Mouse (Mus musculus) hindbrain, embryonic 13.5 days (tissue): ENCODE data around the gene Rtn1. TPM values are rescaled to one million over a fixed set of nuclear protein-coding genes. Genes with fewer than 3 reads are reported as not detected.

ENCODE experiments used
- ATAC-seq: fragments of 200-750 bp; cut with Nextera tagmentation; 2 replicates; pipeline ENCODE4 v1.8.0; 2017; ENCODE audit warnings: moderate TSS enrichment; ENCODE audit not compliant: low FRiP score
- H3K27ac ChIP-seq: fragments of 300-500 bp; sonication (generic); 2 replicates; pipeline ENCODE4 v1.5.1; 2015; ENCODE audit warnings: inconsistent platforms, mild to moderate bottlenecking, moderate library complexity
- H3K27me3 ChIP-seq: fragments of 300-500 bp; sonication (generic); 2 replicates; pipeline ENCODE4 v1.6.1; 2015; ENCODE audit warnings: mild to moderate bottlenecking, inconsistent platforms
- H3K36me3 ChIP-seq: fragments of 300-500 bp; sonication (generic); 2 replicates; pipeline ENCODE4 v1.6.1; 2015; ENCODE audit warnings: mild to moderate bottlenecking, inconsistent platforms
- H3K4me1 ChIP-seq: fragments of 300-500 bp; sonication (generic); replicated peaks from 2 replicates; pipeline ENCODE4 v1.6.1; 2015; ENCODE audit warnings: inconsistent platforms
- H3K4me2 ChIP-seq: fragments of 300-500 bp; sonication (generic); 2 replicates; pipeline ENCODE4 v1.6.1; 2015; ENCODE audit warnings: inconsistent platforms, mild to moderate bottlenecking, moderate library complexity
- H3K4me3 ChIP-seq: fragments of 300-500 bp; sonication (generic); 2 replicates; pipeline ENCODE4 v1.5.1; 2015; ENCODE audit warnings: mild to moderate bottlenecking, inconsistent platforms
- H3K9ac ChIP-seq: fragments of 300-500 bp; sonication (generic); 2 replicates; pipeline ENCODE4 v1.6.1; 2015; ENCODE audit warnings: mild to moderate bottlenecking, inconsistent platforms
- H3K9me3 ChIP-seq: fragments of 300-500 bp; sonication (generic); 2 replicates; pipeline ENCODE4 v1.6.1; 2016; ENCODE audit warnings: inconsistent platforms
- WGBS: fragments of 180-500 bp; shearing (Covaris S2); methylation state at CpG from one replicate; pipeline ENCODE4 v1.1.7; 2015; 5-methylcytosine and 5-hydroxymethylcytosine counted together
- polyA plus RNA-seq: library from polyadenylated mRNA; unstranded; fragments of >200 nt; fragmentation: Nextera tagmentation; extraction: Ambion mirVana; gene quantifications from 2 replicates; pipeline ENCODE4 v1.2.1, GENCODE M21; 2015

The Rtn1 gene
- polyA plus RNA-seq, 1 experiment from 2014 or later = 2,446 TPM

- ATAC-seq = no peak
- 74% methylated on average over 8 of the region's 8 CpGs for WGBS
- H3K4me2 ChIP-seq = peak overlapping the region; percentile 21; the same call in 1 of the 2 replicates
- H3K27me3 ChIP-seq = no peaks in the 10 kb centered on the region
- H3K9ac ChIP-seq = no peak overlapping the region; the same call in 1 of the 2 replicates
- H3K4me3 ChIP-seq = no peak overlapping the region
- H3K27ac ChIP-seq = no peak overlapping the region
- peaks cover 84% of the 10 kb centered on the region for H3K4me1 ChIP-seq
- peaks cover 22% of the 10 kb centered on the region for H3K36me3 ChIP-seq
- H3K9me3 ChIP-seq = no peaks in the 10 kb centered on the region
Measured at GRCm38 (mm10) chr12:72229451-72230196, 179.2 kb downstream of the Rtn1 start.

DNA sequence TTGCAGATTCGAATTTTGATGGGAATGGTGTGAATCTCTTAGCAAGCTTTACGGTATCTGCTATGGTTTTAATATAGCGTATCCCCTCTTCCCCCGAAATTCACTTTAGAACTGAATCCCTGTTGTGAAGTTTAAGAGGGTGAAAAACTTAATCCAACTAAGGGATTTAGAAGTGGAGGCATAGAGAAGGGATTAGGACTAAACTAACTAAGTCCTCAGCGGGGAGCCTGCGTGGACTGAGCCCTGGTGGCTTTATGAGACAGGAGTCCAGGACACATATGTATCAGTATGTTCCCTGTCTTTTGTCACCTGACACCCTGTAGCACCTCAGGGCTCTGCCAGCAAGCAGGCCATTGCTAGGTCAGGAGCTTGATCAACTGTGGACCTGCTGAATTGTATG is 181.1 kb downstream of the Rtn1 start:
- 92% methylated on average over 6 of the region's 6 CpGs for WGBS

GRCm38 (mm10) chr12:72225371-72225770 is 183.5 kb downstream of the Rtn1 start:
- Histone ChIP-seq H3K27ac (no peak overlapping the region), H3K36me3 (peaks cover 62% of the 10 kb centered on the region), H3K4me2 (no peak overlapping the region), H3K9me3 (no peaks in the 10 kb centered on the region), H3K27me3 (no peaks in the 10 kb centered on the region), H3K9ac (no peak overlapping the region), H3K4me1 (peaks cover 55% of the 10 kb centered on the region), H3K4me3 (no peak overlapping the region)
- 94% methylated on average over 3 of the region's 3 CpGs for WGBS
- ATAC-seq = no peak

More for the DNA sequence above, 181.1 kb downstream of the Rtn1 start:
- H3K9me3 ChIP-seq = no peaks in the 10 kb centered on the region
- no peaks in the 10 kb centered on the region for H3K27me3 ChIP-seq
- no peak overlapping the region for H3K4me2 ChIP-seq
- no peak for ATAC-seq
- no peak overlapping the region for H3K4me3 ChIP-seq
- peaks cover 75% of the 10 kb centered on the region for H3K4me1 ChIP-seq
- H3K9ac ChIP-seq = no peak overlapping the region
- peaks cover 40% of the 10 kb centered on the region for H3K36me3 ChIP-seq
- no peak overlapping the region for H3K27ac ChIP-seq

DNA sequence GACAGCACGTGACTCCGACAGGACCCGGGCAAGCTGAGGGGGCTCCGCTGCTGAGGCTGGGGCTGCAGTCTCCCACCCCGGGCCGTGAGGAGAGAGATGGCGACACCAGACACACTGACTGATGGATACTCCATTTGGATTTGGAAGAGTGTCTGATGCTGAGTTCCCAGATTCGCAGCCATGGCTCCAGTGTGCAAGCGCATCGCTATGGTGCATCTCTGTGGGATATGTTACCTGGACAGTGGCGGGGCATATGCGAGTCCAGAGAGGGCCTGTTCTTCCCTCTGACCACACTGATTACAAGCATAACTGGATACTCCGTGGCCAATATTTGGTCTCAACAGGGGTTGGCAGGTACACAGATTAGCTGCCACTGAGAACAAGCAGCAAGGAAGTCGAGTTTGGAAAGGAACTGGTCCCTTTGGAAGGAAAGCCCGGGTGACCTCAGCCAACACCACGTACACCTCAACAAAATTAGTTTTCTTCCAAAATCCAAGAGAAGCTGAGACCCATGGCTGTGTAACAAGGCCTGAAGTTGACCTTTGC is 185.2 kb downstream of the Rtn1 start:
- no peak for ATAC-seq
- H3K4me3 ChIP-seq = no peak overlapping the region
- H3K27ac ChIP-seq = no peak overlapping the region
- peaks cover 39% of the 10 kb centered on the region for H3K4me1 ChIP-seq
- H3K36me3 ChIP-seq = peaks cover 70% of the 10 kb centered on the region
- WGBS = 90% methylated on average over 16 of the region's 16 CpGs
- H3K4me2 ChIP-seq = no peak overlapping the region
- no peaks in the 10 kb centered on the region for H3K9me3 ChIP-seq
- no peak overlapping the region for H3K9ac ChIP-seq
- no peaks in the 10 kb centered on the region for H3K27me3 ChIP-seq

DNA sequence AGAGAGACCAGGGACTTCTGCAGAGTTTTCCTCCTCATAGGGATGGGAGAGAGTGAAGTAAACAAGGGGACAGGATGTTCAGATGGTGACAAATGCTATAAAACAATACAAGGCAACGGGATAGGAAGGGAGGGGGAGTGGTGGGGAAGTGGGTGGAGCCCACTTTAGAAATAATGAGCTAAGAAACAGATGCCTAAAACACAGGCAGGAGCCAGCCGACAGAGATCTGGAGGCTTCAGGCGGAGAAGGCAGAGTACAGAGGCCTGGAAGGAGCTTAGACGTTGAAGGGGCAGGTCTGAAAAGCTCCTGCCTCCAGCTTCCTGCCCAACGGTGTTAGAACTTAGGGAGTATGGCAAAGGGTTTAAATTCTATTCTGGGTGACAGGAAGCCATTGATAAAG is 195.3 kb downstream of the Rtn1 start:
- no peak for ATAC-seq
- Histone ChIP-seq H3K27me3 (no peaks in the 10 kb centered on the region), H3K4me3 (no peak overlapping the region), H3K9ac (no peak overlapping the region), H3K4me1 (no peaks in the 10 kb centered on the region), H3K27ac (no peak overlapping the region), H3K36me3 (peaks cover 93% of the 10 kb centered on the region), H3K9me3 (no peaks in the 10 kb centered on the region), H3K4me2 (no peak overlapping the region)
- 67% methylated on average over 5 of the region's 5 CpGs for WGBS

DNA sequence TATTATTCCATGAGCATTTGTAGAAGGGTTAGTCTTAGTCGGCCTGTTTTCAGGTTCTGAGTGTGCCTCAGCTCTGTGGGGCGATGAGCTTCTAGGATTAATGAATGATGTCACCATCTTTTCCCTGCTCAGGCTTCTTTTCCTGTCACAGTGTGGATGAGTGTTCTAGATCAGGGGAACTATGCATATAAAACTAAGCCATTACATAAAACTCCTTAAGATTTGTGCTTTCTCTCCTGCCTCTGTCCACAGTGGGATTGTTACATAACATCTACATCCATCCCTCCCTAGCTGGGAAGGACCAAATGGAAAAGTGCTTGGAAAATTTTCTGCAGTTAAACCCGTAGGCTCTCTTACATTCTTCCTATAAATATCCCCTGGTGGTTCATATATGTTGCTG is 208.0 kb downstream of the Rtn1 start:
- Histone ChIP-seq H3K4me1 (peaks cover 10% of the 10 kb centered on the region), H3K4me3 (no peak overlapping the region), H3K9me3 (no peaks in the 10 kb centered on the region), H3K27ac (no peak overlapping the region), H3K27me3 (no peaks in the 10 kb centered on the region), H3K9ac (no peak overlapping the region), H3K4me2 (no peak overlapping the region), H3K36me3 (peaks cover 8% of the 10 kb centered on the region; the same call in 1 of the 2 replicates)
- no peak for ATAC-seq
- 94% methylated on average over 3 of the region's 3 CpGs for WGBS

DNA sequence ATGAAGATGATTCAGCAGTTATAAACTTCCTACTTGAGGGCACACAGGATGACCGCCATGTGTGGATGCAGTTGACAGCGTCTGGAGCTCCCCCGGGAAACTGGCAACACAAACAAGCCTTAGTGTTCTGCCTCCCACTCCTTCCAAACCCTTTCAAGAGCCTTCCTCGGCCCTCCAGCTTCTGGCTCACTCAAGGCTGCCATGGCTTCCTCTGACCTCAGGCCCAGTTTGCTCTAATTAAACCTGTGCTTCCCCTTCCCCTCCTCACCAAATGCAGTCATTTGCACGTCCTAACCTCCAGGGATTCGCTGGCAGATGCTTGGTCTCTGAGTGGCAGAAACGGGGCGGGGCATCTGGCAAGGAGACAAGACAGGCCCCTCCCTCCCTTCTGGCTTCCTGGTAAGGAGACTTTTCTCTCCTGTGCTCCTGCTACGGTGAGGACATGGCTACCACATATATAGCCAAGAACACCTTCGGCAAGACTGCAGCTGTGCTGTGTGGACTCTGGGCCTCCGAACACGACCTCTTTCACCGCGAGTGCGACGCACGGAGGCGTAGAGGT is 210.8 kb downstream of the Rtn1 start:
- H3K4me2 ChIP-seq = peak overlapping the region; percentile 13

GRCm38 (mm10) chr12:72197434-72197833 is 211.4 kb downstream of the Rtn1 start:
- no peaks in the 10 kb centered on the region for H3K9me3 ChIP-seq
- no peak overlapping the region for H3K4me2 ChIP-seq
- peaks cover 10% of the 10 kb centered on the region for H3K4me1 ChIP-seq
- peaks cover 4% of the 10 kb centered on the region; the same call in 1 of the 2 replicates for H3K36me3 ChIP-seq
- H3K9ac ChIP-seq = no peak overlapping the region
- H3K27ac ChIP-seq = no peak overlapping the region; the same call in 1 of the 2 replicates
- ATAC-seq = no peak
- H3K4me3 ChIP-seq = no peak overlapping the region
- H3K27me3 ChIP-seq = no peaks in the 10 kb centered on the region
- 82% methylated on average over 7 of the region's 7 CpGs for WGBS

More for the DNA sequence above, 210.8 kb downstream of the Rtn1 start:
- 41% methylated on average over 18 of the region's 18 CpGs for WGBS
- Histone ChIP-seq H3K9ac (no peak overlapping the region; the same call in 1 of the 2 replicates), H3K27me3 (no peaks in the 10 kb centered on the region), H3K36me3 (peaks cover 8% of the 10 kb centered on the region; the same call in 1 of the 2 replicates), H3K4me1 (peaks cover 10% of the 10 kb centered on the region), H3K27ac (no peak overlapping the region; the same call in 1 of the 2 replicates), H3K9me3 (no peaks in the 10 kb centered on the region), H3K4me3 (no peak overlapping the region)
- ATAC-seq = peak; percentile 74

DNA sequence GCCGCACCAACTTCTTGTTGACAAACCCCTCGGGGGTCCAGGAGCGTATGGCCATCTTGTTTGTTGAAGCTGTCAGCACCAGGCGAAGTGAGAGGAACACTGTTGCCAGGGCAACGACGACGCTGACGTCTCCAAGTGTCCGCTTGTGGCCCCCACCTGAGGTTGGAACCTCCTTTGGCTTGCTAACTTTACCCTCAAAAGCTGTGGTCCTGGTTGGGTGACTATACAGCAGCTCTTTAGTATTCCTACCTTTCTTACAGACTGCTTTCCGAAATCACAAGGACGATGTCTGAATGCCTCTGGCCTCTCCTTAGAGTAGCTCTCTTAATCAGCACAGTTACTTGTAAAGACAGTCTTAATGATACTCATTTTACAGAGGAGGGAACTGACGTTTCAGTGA is 223.9 kb downstream of the Rtn1 start, which contains the start of gene Ccdc175:
TSS of gene Ccdc175 (minus strand) at position 101 of the 400 bp plus-strand sequence.
- no peaks in the 10 kb centered on the region for H3K9me3 ChIP-seq
- no peak within 1 kb of the TSS for H3K4me2 ChIP-seq
- H3K27me3 ChIP-seq = no peaks in the 10 kb centered on the region
- 81% methylated on average over 12 of the region's 12 CpGs for WGBS
- no peak within 1 kb of the TSS for H3K4me3 ChIP-seq
- no peaks in the 10 kb centered on the region for H3K36me3 ChIP-seq
- H3K27ac ChIP-seq = no peak within 1 kb of the TSS
- no peak within 1 kb of the TSS for H3K9ac ChIP-seq
- no peak for ATAC-seq
- H3K4me1 ChIP-seq = no peaks in the 10 kb centered on the region

GRCm38 (mm10) chr12:72179561-72179960 is 229.3 kb downstream of the Rtn1 start:
- H3K9ac ChIP-seq = no peak overlapping the region
- H3K4me2 ChIP-seq = no peak overlapping the region
- 89% methylated on average over 4 of the region's 4 CpGs for WGBS
- no peaks in the 10 kb centered on the region for H3K9me3 ChIP-seq
- no peaks in the 10 kb centered on the region for H3K36me3 ChIP-seq
- H3K27ac ChIP-seq = no peak overlapping the region
- H3K4me3 ChIP-seq = no peak overlapping the region
- no peak for ATAC-seq
- no peaks in the 10 kb centered on the region for H3K4me1 ChIP-seq
- no peaks in the 10 kb centered on the region for H3K27me3 ChIP-seq

- Histone ChIP-seq H3K9ac (no peak overlapping the region), H3K27ac (no peak overlapping the region), H3K36me3 (no peaks in the 10 kb centered on the region), H3K27me3 (no peaks in the 10 kb centered on the region), H3K4me2 (no peak overlapping the region), H3K9me3 (no peaks in the 10 kb centered on the region), H3K4me3 (no peak overlapping the region), H3K4me1 (no peaks in the 10 kb centered on the region)
- 92% methylated on average over 3 of the region's 3 CpGs for WGBS
- ATAC-seq = no peak
Measured at GRCm38 (mm10) chr12:72178322-72178721, 230.5 kb downstream of the Rtn1 start.
